Mouse (Mus musculus) bone marrow, adult 2 months (tissue): ENCODE data around the gene C2cd5. TPM values are rescaled to one million over a fixed set of nuclear protein-coding genes. Genes with fewer than 3 reads are reported as not detected.

ENCODE experiments used
- H3K27ac ChIP-seq: fragments of 200-500 bp; 2 replicates; pipeline ENCODE4 v1.5.1; 2012; ENCODE audit warnings: low read depth, mild to moderate bottlenecking, control low read depth, inconsistent platforms, low read length; ENCODE audit not compliant: control insufficient read depth, poor library complexity, insufficient read depth
- H3K4me1 ChIP-seq: fragments of 200-500 bp; 2 replicates; pipeline ENCODE4 v1.6.1; 2011; ENCODE audit warnings: low read length; ENCODE audit not compliant: control insufficient read depth, insufficient read depth
- H3K4me3 ChIP-seq: fragments of 200-500 bp; replicated peaks from 2 replicates; pipeline ENCODE3; 2011; ENCODE audit warnings: mild to moderate bottlenecking, low read depth, low read length, control low read depth; ENCODE audit not compliant: control insufficient read depth
- CTCF ChIP-seq: fragments of 200-500 bp; IDR thresholded peaks from 2 replicates; pipeline ENCODE4 v1.5.1; 2011; ENCODE audit warnings: low read length, control low read depth; ENCODE audit not compliant: control insufficient read depth, insufficient read depth
- POLR2A ChIP-seq: fragments of 200-500 bp; IDR thresholded peaks from 2 replicates; pipeline ENCODE4 v1.6.1; 2011; ENCODE audit warnings: low read depth, mild to moderate bottlenecking, control low read depth, low read length, borderline replicate concordance; ENCODE audit not compliant: control insufficient read depth
- WGBS: fragments of 180-500 bp; shearing (Covaris S2); methylation state at CpG from one replicate; pipeline ENCODE4 v1.1.7; 2018; 5-methylcytosine and 5-hydroxymethylcytosine counted together
- polyA plus RNA-seq: library from polyadenylated mRNA; stranded (reverse); fragments of >200 nt; gene quantifications from 2 replicates; pipeline ENCODE4 v1.2.4, GENCODE M21; 2011; ENCODE audit warnings: low replicate concordance; ENCODE audit not compliant: missing spikeins, insufficient read depth, insufficient read length

Gene C2cd5
- polyA plus RNA-seq, 1 experiment: 26.5 TPM

GRCm38 (mm10) chr6:143092856-143093255, 7.1 kb downstream of the C2cd5 start:
- Histone ChIP-seq H3K27ac (no peak overlapping the region), H3K4me1 (no peaks in the 10 kb centered on the region; the same call in 1 of the 2 replicates), H3K4me3 (no peak overlapping the region)
- 68% methylated on average over 4 of the region's 4 CpGs for WGBS
- TF ChIP-seq POLR2A: no peak
- TF ChIP-seq CTCF: no peak

- 94% methylated on average over 6 of the region's 6 CpGs for WGBS
- no peak overlapping the region for H3K27ac ChIP-seq
- no peaks in the 10 kb centered on the region; the same call in 1 of the 2 replicates for H3K4me1 ChIP-seq
- no peak overlapping the region for H3K4me3 ChIP-seq
- TF ChIP-seq CTCF (no peak), POLR2A (no peak)
Measured at GRCm38 (mm10) chr6:143091076-143091475, 8.9 kb downstream of the C2cd5 start.

GRCm38 (mm10) chr6:143087332-143087731, 12.6 kb downstream of the C2cd5 start:
- peaks cover 1% of the 10 kb centered on the region; the same call in 1 of the 2 replicates for H3K4me1 ChIP-seq
- TF ChIP-seq POLR2A: no peak
- TF ChIP-seq CTCF: no peak
- WGBS: 33% methylated on average over 4 of the region's 4 CpGs
- no peak overlapping the region for H3K4me3 ChIP-seq
- no peak overlapping the region for H3K27ac ChIP-seq

- H3K27ac ChIP-seq: no peak overlapping the region
- TF ChIP-seq POLR2A: no peak
- no peak for TF ChIP-seq CTCF
- WGBS: 69% methylated on average over 1 of the region's 1 CpGs
- peaks cover 1% of the 10 kb centered on the region; the same call in 1 of the 2 replicates for H3K4me1 ChIP-seq
- H3K4me3 ChIP-seq: no peak overlapping the region
Measured at GRCm38 (mm10) chr6:143085898-143086297, 14.0 kb downstream of the C2cd5 start.

GRCm38 (mm10) chr6:143084314-143085025, 15.5 kb downstream of the C2cd5 start:
- H3K27ac ChIP-seq: no peak overlapping the region
- peaks cover 1% of the 10 kb centered on the region; the same call in 1 of the 2 replicates for H3K4me1 ChIP-seq
- no peak for TF ChIP-seq POLR2A
- no peak for TF ChIP-seq CTCF
- 43% methylated on average over 2 of the region's 2 CpGs for WGBS
- no peak overlapping the region for H3K4me3 ChIP-seq

- Histone ChIP-seq H3K27ac (no peak overlapping the region), H3K4me1 (peaks cover 1% of the 10 kb centered on the region; the same call in 1 of the 2 replicates), H3K4me3 (no peak overlapping the region)
- no peak for TF ChIP-seq POLR2A
- TF ChIP-seq CTCF: no peak
- WGBS: 91% methylated on average over 13 of the region's 13 CpGs
Measured at GRCm38 (mm10) chr6:143081479-143082106, 18.3 kb downstream of the C2cd5 start.

GRCm38 (mm10) chr6:143080774-143081173, 19.2 kb downstream of the C2cd5 start:
- Histone ChIP-seq H3K4me3 (no peak overlapping the region), H3K27ac (no peak overlapping the region), H3K4me1 (peaks cover 1% of the 10 kb centered on the region; the same call in 1 of the 2 replicates)
- 84% methylated on average over 7 of the region's 7 CpGs for WGBS
- TF ChIP-seq CTCF (no peak), POLR2A (no peak)

- Histone ChIP-seq H3K27ac (no peak overlapping the region), H3K4me3 (no peak overlapping the region), H3K4me1 (peaks cover 3% of the 10 kb centered on the region; the same call in 1 of the 2 replicates)
- TF ChIP-seq POLR2A: no peak
- TF ChIP-seq CTCF: no peak
- 30% methylated on average over 4 of the region's 4 CpGs for WGBS
Measured at GRCm38 (mm10) chr6:143079126-143079525, 20.8 kb downstream of the C2cd5 start.

- TF ChIP-seq CTCF (no peak), POLR2A (no peak)
- peaks cover 5% of the 10 kb centered on the region; the same call in 1 of the 2 replicates for H3K4me1 ChIP-seq
- 73% methylated on average over 10 of the region's 10 CpGs for WGBS
- H3K27ac ChIP-seq: no peak overlapping the region
- no peak overlapping the region for H3K4me3 ChIP-seq
Measured at GRCm38 (mm10) chr6:143076461-143076860, 23.5 kb downstream of the C2cd5 start.
